Mouse (Mus musculus) erythroblast, embryonic 14.5 days (primary cell): ENCODE data around the gene Pithd1.

Source experiments
- GATA1 ChIP-seq: IDR thresholded peaks from 2 replicates; pipeline ENCODE4 v1.6.1; 2012; ENCODE audit warnings: low read length, inconsistent platforms, mixed read lengths
- TAL1 ChIP-seq: IDR thresholded peaks from 3 replicates; pipeline ENCODE4 v1.6.1; 2012; ENCODE audit warnings: low read length, inconsistent platforms, mixed read lengths

GRCm38 (mm10) chr4:135961709-135962108 lies 25.4 kb downstream of the Pithd1 start:
- TF ChIP-seq TAL1, result no peak
- no peak for TF ChIP-seq GATA1
